Mouse (Mus musculus) forebrain, embryonic 11.5 days (tissue): ENCODE data around the gene Olfr284. TPM values are rescaled to one million over a fixed set of nuclear protein-coding genes. Genes with fewer than 3 reads are reported as not detected.
A peak's percentile ranks its signal among the peaks of the same experiment; 100 is the strongest.

Experiments
- ATAC-seq: fragments of 200-750 bp; cut with Nextera tagmentation; replicated peaks from 2 replicates; pipeline ENCODE4 v1.8.0; 2017; ENCODE audit warnings: moderate TSS enrichment; ENCODE audit not compliant: low FRiP score
- DNase-seq: peaks from one replicate; pipeline ENCODE4 v3.0.0-alpha.2; 2017; ENCODE audit warnings: low spot score
- H3K27ac ChIP-seq: fragments of 300-500 bp; sonication (generic); 2 replicates; pipeline ENCODE4 v1.5.1; 2014; ENCODE audit warnings: low read depth, low read length
- H3K27me3 ChIP-seq: fragments of 300-500 bp; sonication (generic); 2 replicates; pipeline ENCODE4 v1.6.1; 2014; ENCODE audit warnings: mild to moderate bottlenecking, low read length, mixed read lengths; ENCODE audit not compliant: control insufficient read depth, insufficient read depth
- H3K36me3 ChIP-seq: fragments of 300-500 bp; sonication (generic); 2 replicates; pipeline ENCODE4 v1.6.1; 2014; ENCODE audit warnings: mild to moderate bottlenecking, low read length, moderate library complexity, mixed read lengths; ENCODE audit not compliant: control insufficient read depth, insufficient read depth
- H3K4me1 ChIP-seq: fragments of 300-500 bp; sonication (generic); replicated peaks from 2 replicates; pipeline ENCODE4 v1.6.1; 2014; ENCODE audit warnings: low read length, mixed read lengths; ENCODE audit not compliant: control insufficient read depth, insufficient read depth
- H3K4me2 ChIP-seq: fragments of 300-500 bp; sonication (generic); 2 replicates; pipeline ENCODE4 v1.6.1; 2014; ENCODE audit warnings: low read depth, mild to moderate bottlenecking, low read length, moderate library complexity, mixed read lengths; ENCODE audit not compliant: severe bottlenecking
- H3K4me3 ChIP-seq: fragments of 300-500 bp; sonication (generic); 2 replicates; pipeline ENCODE4 v1.5.1; 2014; ENCODE audit warnings: low read depth, low read length
- H3K9ac ChIP-seq: fragments of 300-500 bp; sonication (generic); 2 replicates; pipeline ENCODE4 v1.6.1; 2014; ENCODE audit warnings: low read length
- H3K9me3 ChIP-seq: fragments of 300-500 bp; sonication (generic); 2 replicates; pipeline ENCODE4 v1.6.1; 2016; ENCODE audit warnings: low read length, mixed read lengths; ENCODE audit not compliant: control insufficient read depth
- WGBS: fragments of 180-500 bp; shearing (Covaris S2); extraction: QIAGEN DNeasy Blood & Tissue Kit; methylation state at CpG from one replicate; pipeline ENCODE4 v1.1.7; 2014; 5-methylcytosine and 5-hydroxymethylcytosine counted together
- polyA plus RNA-seq: library from polyadenylated mRNA; unstranded; fragments of >200 nt; fragmentation: Nextera tagmentation; extraction: Ambion mirVana; gene quantifications from 2 replicates; pipeline ENCODE4 v1.2.1, GENCODE M21; 2014

The Olfr284 gene
- not detected in 2 replicates for polyA plus RNA-seq

DNA sequence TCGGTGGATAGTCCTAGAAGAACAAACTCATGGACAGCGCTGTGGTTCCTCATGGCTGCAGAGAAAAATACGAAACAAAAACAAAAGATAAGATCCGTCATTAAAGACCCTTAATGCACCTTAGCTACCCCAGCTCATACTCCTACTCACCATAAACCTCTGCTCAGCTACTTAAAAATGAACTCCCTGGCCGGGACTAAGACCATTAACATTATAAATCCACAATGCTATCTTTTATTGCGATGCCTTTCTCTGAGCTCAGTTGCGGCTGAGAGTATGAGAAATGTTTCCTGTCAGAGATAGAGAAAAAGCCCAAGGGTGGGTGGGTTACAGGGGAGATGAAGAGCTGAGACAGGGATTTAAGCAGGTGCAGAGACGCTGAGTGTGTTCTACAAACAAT lies at the start of gene Olfr284:
Gene Olfr284, minus strand, starts transcription at position 101 of the 400 bp plus-strand sequence.
- ATAC-seq (no peak), DNase-seq (no peak)
- H3K4me2 ChIP-seq, result no peak within 1 kb of the TSS
- no peak within 1 kb of the TSS for H3K27ac ChIP-seq
- H3K27me3 ChIP-seq, result no peaks in the 10 kb centered on the region
- H3K4me3 ChIP-seq, result no peak within 1 kb of the TSS
- H3K9me3 ChIP-seq, result no peaks in the 10 kb centered on the region
- 91% methylated on average over 8 of the region's 8 CpGs for WGBS
- no peak within 1 kb of the TSS for H3K9ac ChIP-seq
- no peaks in the 10 kb centered on the region for H3K36me3 ChIP-seq
- no peaks in the 10 kb centered on the region for H3K4me1 ChIP-seq

DNA sequence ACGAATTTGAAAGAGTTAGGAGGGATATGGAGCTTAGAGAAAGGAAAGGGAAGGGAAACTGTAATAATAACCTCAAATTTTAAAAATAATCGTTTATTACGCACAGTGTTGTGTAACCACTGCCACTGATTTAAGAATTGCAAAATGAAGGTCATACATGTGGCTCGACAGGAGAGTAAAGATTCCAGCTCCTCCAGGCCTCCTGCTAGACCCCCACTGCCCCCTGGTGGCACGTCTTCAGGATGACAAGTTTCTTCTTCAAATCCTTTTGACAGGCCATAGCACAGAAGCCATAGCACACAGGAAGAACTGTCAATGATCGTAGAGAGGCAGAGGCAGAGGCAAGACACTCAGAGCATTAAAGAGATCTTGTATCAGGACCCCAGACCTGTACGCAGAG lies 49.0 kb upstream of the Olfr284 start:
- no peak for ATAC-seq
- H3K4me2 ChIP-seq, result no peak overlapping the region

DNA sequence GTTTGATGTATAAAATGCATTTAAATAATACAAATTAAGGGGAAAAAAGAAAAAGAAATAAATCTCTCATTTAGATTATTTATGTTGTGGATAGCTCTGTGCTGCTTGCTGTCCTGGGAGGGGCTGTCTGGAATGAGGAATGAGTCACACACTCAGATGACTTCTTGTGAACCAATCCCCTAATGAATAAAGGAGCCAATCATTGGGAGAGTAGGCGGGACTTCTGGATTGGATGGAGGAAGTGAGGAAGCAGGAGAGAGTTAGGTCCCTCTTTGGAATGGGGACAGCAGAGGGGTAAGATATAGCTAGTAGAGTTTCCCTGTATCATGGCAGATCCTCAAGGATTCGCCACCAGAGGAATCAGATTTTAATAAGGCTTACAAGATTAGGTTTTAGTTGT lies 46.8 kb upstream of the Olfr284 start:
- 80% methylated on average over 2 of the region's 2 CpGs for WGBS
- ATAC-seq (no peak), DNase-seq (no peak)

More for the DNA sequence above, 49.0 kb upstream of the Olfr284 start:
- H3K27ac ChIP-seq, result no peak overlapping the region
- H3K9me3 ChIP-seq, result no peaks in the 10 kb centered on the region
- DNase-seq, result peak; percentile 87
- no peak overlapping the region for H3K4me3 ChIP-seq
- no peaks in the 10 kb centered on the region for H3K27me3 ChIP-seq
- WGBS, result 32% methylated on average over 7 of the region's 7 CpGs
- no peak overlapping the region for H3K9ac ChIP-seq
- no peaks in the 10 kb centered on the region for H3K36me3 ChIP-seq
- H3K4me1 ChIP-seq, result no peaks in the 10 kb centered on the region

DNA sequence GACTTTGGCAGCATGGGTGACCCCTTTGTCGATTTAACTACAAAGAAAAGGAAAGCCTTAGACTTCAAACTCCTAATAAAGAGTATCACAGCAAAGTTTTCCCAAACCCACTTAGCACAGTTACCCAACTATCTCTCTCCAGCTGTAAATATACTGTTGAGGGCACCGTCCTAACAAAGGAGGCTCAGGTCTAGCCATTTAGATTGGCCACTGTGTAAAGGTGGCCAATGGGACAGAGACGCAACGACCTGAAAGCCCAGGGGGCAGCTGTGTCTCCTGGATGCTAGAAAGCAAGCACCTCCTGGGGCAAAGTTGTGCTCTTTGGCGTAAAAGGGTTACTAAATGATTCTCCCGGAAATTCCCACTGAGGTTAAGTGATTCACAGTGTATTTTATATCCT lies 40.1 kb upstream of the Olfr284 start, which contains the start of gene Olfr283:
Gene Olfr283, minus strand, starts transcription at position 101 of the 400 bp plus-strand sequence.
- no peaks in the 10 kb centered on the region for H3K27me3 ChIP-seq
- H3K9me3 ChIP-seq, result no peaks in the 10 kb centered on the region
- H3K36me3 ChIP-seq, result no peaks in the 10 kb centered on the region
- no peak within 1 kb of the TSS for H3K27ac ChIP-seq
- ATAC-seq, result no peak
- no peak within 1 kb of the TSS for H3K4me3 ChIP-seq
- no peaks in the 10 kb centered on the region for H3K4me1 ChIP-seq
- no peak for DNase-seq
- no peak within 1 kb of the TSS for H3K9ac ChIP-seq
- no peak within 1 kb of the TSS for H3K4me2 ChIP-seq
- WGBS, result 86% methylated on average over 6 of the region's 6 CpGs

More for the DNA sequence above, 46.8 kb upstream of the Olfr284 start:
- Histone ChIP-seq H3K27ac (no peak overlapping the region), H3K9me3 (no peaks in the 10 kb centered on the region), H3K4me2 (no peak overlapping the region), H3K4me1 (no peaks in the 10 kb centered on the region), H3K36me3 (no peaks in the 10 kb centered on the region), H3K27me3 (no peaks in the 10 kb centered on the region), H3K4me3 (no peak overlapping the region), H3K9ac (no peak overlapping the region)

DNA sequence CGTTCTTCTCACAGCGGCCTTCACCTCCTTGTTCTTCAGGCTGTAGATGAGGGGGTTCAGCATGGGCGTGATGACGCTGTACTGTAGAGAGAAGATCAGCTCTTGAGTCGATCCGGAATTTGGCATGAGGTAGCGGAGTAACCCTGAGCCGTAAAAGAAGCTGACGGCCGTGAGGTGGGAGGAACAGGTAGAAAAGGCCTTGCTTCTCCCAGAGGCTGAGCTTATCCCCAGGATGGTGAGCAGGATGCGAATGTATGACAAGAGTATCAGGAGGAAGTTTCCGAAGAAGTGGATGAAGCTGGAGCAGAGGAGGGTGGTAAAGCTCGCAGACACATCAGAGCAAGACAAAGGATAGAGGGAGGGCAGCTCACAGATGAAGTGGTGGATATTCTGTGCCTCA lies 37.4 kb upstream of the Olfr284 start:
- H3K27me3 ChIP-seq, result no peaks in the 10 kb centered on the region
- H3K4me3 ChIP-seq, result no peak overlapping the region
- no peaks in the 10 kb centered on the region for H3K4me1 ChIP-seq
- H3K4me2 ChIP-seq, result no peak overlapping the region
- H3K27ac ChIP-seq, result no peak overlapping the region
- WGBS, result 91% methylated on average over 13 of the region's 13 CpGs
- no peak overlapping the region for H3K9ac ChIP-seq
- ATAC-seq, result no peak
- no peak for DNase-seq
- no peaks in the 10 kb centered on the region for H3K9me3 ChIP-seq
- no peaks in the 10 kb centered on the region for H3K36me3 ChIP-seq

DNA sequence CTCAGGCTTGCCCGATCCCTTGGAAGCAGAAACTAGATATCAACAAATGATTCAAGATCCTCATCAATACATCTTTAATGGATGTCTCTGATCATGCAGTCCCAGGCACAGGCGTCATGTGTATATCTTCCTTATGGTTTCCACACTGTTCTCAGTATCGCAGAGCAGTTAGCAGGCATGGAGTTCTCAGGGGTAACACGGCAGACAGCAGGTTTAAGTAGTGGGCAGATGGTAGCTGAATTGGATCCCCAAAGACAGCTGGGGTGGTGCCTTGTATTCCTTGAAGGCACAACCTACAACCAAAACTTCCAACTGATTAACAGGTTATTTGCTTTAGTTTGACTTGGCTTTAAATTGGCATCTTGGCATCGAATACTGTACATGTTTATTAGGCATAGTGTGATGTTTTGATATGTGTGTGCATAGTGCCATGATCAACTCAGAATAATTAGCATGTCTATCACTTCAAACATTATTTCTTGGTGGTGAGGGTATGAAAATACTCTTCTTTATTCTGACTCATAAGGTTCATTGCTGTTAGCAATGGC lies 23.5 kb downstream of the Olfr284 start, which contains the start of gene Olfr285:
Gene Olfr285, minus strand, starts transcription at position 177 of the 548 bp plus-strand sequence.
- Histone ChIP-seq H3K36me3 (no peaks in the 10 kb centered on the region), H3K4me1 (no peaks in the 10 kb centered on the region), H3K9ac (no peak within 1 kb of the TSS), H3K4me3 (no peak within 1 kb of the TSS), H3K9me3 (no peaks in the 10 kb centered on the region), H3K4me2 (no peak within 1 kb of the TSS), H3K27me3 (no peaks in the 10 kb centered on the region), H3K27ac (no peak within 1 kb of the TSS)
- DNase-seq (no peak), ATAC-seq (no peak)
- 95% methylated on average over 5 of the region's 5 CpGs for WGBS

DNA sequence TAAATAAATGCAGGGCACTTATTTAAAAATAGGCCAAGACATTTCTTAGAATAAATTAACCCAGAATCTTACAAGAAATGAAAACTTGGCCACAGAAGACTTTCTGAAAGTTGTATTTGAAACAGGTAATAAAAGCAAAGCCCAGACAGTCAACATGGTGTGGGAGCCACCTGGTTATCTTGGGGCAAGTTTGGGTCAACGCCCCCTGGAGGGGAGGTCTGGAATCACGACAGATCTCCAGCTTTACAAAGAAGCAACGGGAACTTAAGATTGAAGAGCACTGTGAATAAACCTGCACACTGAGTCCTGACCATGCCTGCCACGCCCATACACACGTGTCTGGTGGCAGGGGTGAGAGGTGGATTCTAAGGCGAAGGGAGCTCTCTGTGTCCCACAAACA lies 25.1 kb downstream of the Olfr284 start:
- H3K27ac ChIP-seq, result no peak overlapping the region
- DNase-seq (no peak), ATAC-seq (no peak)
- H3K4me1 ChIP-seq, result no peaks in the 10 kb centered on the region
- WGBS, result 60% methylated on average over 6 of the region's 6 CpGs
- H3K27me3 ChIP-seq, result no peaks in the 10 kb centered on the region
- H3K9ac ChIP-seq, result no peak overlapping the region
- H3K36me3 ChIP-seq, result no peaks in the 10 kb centered on the region
- H3K9me3 ChIP-seq, result no peaks in the 10 kb centered on the region
- H3K4me3 ChIP-seq, result no peak overlapping the region
- no peak overlapping the region for H3K4me2 ChIP-seq

DNA sequence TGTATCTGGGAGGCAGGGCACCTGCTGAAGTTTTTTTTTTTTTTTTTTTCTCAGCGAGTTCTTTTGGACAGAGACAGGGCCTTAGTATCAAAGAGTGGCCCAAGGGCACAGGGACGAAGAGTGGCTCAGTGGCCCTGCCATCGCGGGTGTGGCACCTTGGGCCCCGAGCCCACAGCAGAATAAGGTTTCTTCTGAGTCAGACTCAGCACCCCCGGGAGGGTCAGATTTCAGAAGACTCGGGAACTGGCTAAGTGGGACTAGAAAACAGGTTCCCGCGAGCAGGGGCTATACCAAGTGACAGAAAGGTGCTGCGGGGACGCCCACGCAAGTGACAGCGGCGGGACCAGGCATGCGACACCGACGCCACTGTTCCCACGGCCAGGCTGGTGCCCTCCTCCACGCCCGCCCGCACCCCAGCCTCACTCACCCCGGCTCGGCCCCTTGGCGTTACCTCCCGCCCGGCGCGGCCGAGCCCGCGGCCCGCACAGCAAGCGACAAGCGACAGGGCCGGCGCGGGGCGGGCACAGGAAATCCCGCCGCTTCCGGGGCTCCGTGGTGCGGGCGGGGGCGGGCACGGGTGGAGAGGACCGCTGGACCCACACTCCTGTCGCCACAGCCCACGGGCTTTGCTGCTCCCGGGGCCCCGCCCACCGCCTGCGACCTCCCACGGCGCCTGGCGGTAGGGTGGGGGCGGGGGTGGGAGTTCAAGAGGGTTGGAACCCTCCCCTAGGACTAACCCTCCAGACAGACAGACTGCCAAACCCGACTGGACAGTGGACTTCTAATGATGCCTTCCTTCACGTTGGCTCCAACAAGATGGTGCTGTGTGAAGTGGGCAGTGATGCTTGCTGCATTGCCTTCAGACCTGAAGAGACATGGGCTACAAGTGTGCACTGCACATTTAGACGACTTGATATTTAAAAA lies 44.9 kb downstream of the Olfr284 start, which contains the start of gene Zfp641:
Gene Zfp641, minus strand, starts transcription at position 534 of the 924 bp plus-strand sequence.
- Histone ChIP-seq H3K27ac (no peak within 1 kb of the TSS), H3K4me2 (peak within 1 kb of the TSS; percentile 94), H3K9me3 (no peaks in the 10 kb centered on the region), H3K36me3 (no peaks in the 10 kb centered on the region), H3K9ac (peak within 1 kb of the TSS; percentile 78), H3K4me3 (peak within 1 kb of the TSS; percentile 64), H3K4me1 (peaks cover 3% of the 10 kb centered on the region; the same call in 1 of the 2 replicates), H3K27me3 (no peaks in the 10 kb centered on the region)
- DNase-seq (peak; percentile 69), ATAC-seq (peak; percentile 76)
- WGBS, result 2% methylated on average over 59 of the region's 60 CpGs
